8 mouse cellular contexts compared by ENCODE assay signal in the genomic region with DNA sequence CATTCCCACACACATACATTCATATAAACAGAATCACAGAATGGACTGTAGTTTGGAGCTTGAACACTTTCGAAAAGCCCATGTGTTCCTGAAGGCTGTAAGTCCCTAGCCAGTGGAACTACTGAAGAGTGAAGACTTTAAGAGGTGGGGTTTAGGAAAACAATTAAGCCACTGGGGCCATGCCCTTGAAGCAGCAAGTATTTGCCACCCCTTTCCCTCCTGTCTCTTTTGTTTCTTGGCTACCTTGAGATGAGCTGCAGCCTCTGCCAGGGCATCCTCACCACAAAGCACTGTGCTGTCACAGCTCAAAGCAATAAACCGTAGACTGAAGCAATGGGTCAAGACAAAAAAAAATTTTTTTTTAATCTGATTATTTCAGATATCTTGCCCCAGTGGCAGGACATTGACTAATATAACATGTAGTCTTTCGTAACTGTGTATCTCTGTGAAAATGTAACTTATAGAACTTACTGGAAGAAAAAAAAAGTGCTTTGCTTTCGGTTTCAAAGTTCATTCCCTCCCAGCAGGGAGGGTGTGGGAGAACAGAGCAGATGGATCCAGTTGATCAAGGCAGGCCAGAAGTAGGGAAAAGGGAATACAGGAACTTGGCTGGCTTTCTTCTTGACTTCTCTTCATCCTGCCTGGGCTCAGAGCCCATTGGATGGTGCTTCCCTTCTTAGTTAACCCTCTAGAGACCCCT. TPM values are rescaled to one million over a fixed set of nuclear protein-coding genes. Genes with fewer than 3 reads are reported as not detected.
DNase-seq lines count a peak whose midpoint lies in the region; ATAC-seq and TF ChIP-seq lines count a peak whose summit lies in the region.

No protein-coding gene starts in this region.

- intact Hi-C loops in left cerebral cortex, postnatal 4 days (cut with DNase I), result no loop called here

- ATAC-seq in erythroid progenitor cell, adult 5-6 weeks (replicated peaks; ENCODE audit: low FRiP score, poor library complexity, severe bottlenecking), result no peak

- no peak for TF ChIP-seq CTCF in brain, embryonic 14.5 days (IDR thresholded peaks at IDR 0.05; ENCODE audit: borderline replicate concordance, extremely low read depth, insufficient read depth, insufficient read length)

- DNase-seq in left cerebral cortex, postnatal 4 days, result peak; percentile 43
- no peak for DNase-seq in left cerebral cortex, adult 18-20 months (ENCODE audit: low spot score in 2 of 2)
- DNase-seq in brain, embryonic 14.5 days (ENCODE audit: low read depth), result peak; percentile 34
- DNase-seq in heart, postnatal 4 days, result peak; percentile 9
- DNase-seq in lung, postnatal 25 days (ENCODE audit: low spot score), result peak; percentile 22
- DNase-seq in cerebellum, adult 18-20 months, result no peak
- DNase-seq in thymus, postnatal 4 days, result no peak

- TF ChIP-seq POLR2A in brain, embryonic 14.5 days (IDR thresholded peaks at IDR 0.05; ENCODE audit: borderline replicate concordance, extremely low read depth, insufficient read depth, insufficient read length, poor library complexity, severe bottlenecking), result no peak

RNA-seq across cellular contexts. Expression of gene Hibadh, which starts 35.2 kb away (rescaled TPM):
- total RNA-seq in left cerebral cortex, postnatal 4 days (2021), result 10 to 100 TPM; 31.2 to 32.2 TPM
- total RNA-seq in left cerebral cortex, adult 18-20 months (2021), result 10 to 100 TPM; 47.0 to 48.1 TPM
- 32.2 and 34.2 TPM in 2 replicates for polyA plus RNA-seq in brain, embryonic 14.5 days (2012; rRNA removed)
- 100 to 1,000 TPM; 126 to 131 TPM for total RNA-seq in heart, postnatal 4 days (2021)
- 16.9 and 26.4 TPM in 2 replicates for total RNA-seq in erythroid progenitor cell, adult 5-6 weeks (2015; ENCODE audit: low replicate concordance)
- total RNA-seq in erythroid progenitor cell, adult 5-6 weeks (2017; ENCODE audit: low replicate concordance), result 10.7 and 11.7 TPM in 2 replicates

RNA-seq across cellular contexts. Expression of gene Tax1bp1, which starts 38.2 kb away (rescaled TPM):
- total RNA-seq in left cerebral cortex, postnatal 4 days (2021), result 100 to 1,000 TPM; 106 to 109 TPM
- 100 to 1,000 TPM; 138 to 149 TPM for total RNA-seq in left cerebral cortex, adult 18-20 months (2021)
- 53.1 and 65.7 TPM in 2 replicates for polyA plus RNA-seq in brain, embryonic 14.5 days (2012; rRNA removed)
- total RNA-seq in heart, postnatal 4 days (2021), result 100 to 1,000 TPM; 107 to 113 TPM
- 115 and 158 TPM in 2 replicates for total RNA-seq in erythroid progenitor cell, adult 5-6 weeks (2015; ENCODE audit: low replicate concordance)
- 185 and 210 TPM in 2 replicates for total RNA-seq in erythroid progenitor cell, adult 5-6 weeks (2017; ENCODE audit: low replicate concordance)

Comparison
In these comparisons a context has a peak if more than half of its experiments do, and no peak if none do; other contexts are left out.
1. DNase-seq: peak in left cerebral cortex, postnatal 4 days (single experiment), brain, embryonic 14.5 days (single experiment), heart, postnatal 4 days (single experiment) and lung, postnatal 25 days (single experiment); none in left cerebral cortex, adult 18-20 months (0 of 2), cerebellum, adult 18-20 months (0 of 2) and thymus, postnatal 4 days (single experiment).